Mouse (Mus musculus) gonadal fat pad, adult 2 months (tissue): ENCODE results near the gene Olfr775. TPM values are rescaled to one million over a fixed set of nuclear protein-coding genes. Genes with fewer than 3 reads are reported as not detected.

Experiments used
- DNase-seq: peaks from one replicate; pipeline ENCODE4 v3.0.0-alpha.2; 2012; ENCODE audit warnings: low read depth
- polyA plus RNA-seq: library from polyadenylated mRNA; depleted of rRNA; stranded (reverse); fragments of >200 nt; gene quantifications from 2 replicates; pipeline ENCODE4 v1.2.3, GENCODE M21; 2012; rRNA removed

Gene Olfr775
- polyA plus RNA-seq: not detected in 2 replicates

DNA sequence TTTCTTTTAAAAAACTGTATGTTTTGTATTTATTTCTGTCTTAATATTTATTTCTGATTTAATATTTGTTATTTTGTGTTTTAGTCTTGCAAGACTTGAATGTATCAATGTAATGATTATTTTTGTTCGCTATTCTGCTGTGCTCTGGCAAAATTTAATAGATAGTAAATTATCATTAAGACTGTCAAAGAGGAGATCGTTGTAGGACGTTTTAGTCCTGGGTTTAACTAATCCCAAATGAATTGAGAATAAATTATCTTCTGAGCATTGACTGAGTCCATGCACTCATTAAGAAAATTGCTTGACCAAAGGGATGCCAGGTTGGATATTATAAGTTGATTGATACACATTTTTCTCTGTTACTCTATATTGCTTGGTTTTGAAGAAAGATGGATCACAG is at the start of gene Olfr775:
TSS of gene Olfr775 (plus strand) at position 301 of the 400 bp plus-strand sequence.
- DNase-seq: no peak

DNA sequence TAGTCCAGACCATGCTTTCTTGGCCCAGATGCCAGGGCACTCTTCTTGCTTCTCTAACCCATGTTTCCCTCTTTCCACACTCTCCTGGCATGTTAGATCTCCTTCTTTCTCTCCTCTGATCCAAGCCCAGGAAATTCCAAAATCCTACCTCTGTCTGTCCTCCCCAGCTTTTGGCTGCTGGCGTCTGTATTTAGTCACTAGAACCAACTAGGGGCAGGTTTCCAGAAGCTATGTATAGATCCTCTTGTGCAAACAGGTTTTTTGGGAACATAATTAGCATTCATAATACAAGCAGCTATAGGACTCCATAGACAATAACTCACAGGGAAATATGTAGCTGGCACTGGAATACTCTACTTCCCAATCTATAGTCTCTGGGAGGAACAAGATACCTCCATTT is 17.5 kb upstream of the Olfr775 start:
- DNase-seq: no peak

GRCm38 (mm10) chr10:129235904-129236303 is 12.3 kb upstream of the Olfr775 start, which contains the start of gene Olfr774:
Olfr774 (plus strand) TSS chr10:129236204.
- DNase-seq: no peak

- DNase-seq: no peak
Measured at GRCm38 (mm10) chr10:129258827-129259226, 10.6 kb downstream of the Olfr775 start, which contains the start of gene Olfr776. Olfr776 (plus strand) TSS chr10:129259127.

GRCm38 (mm10) chr10:129271081-129271535 is 22.9 kb downstream of the Olfr775 start, which contains the start of gene Olfr777:
Olfr777 (minus strand) TSS chr10:129271485.
- no peak for DNase-seq

Other genes starting within 250 kb of the Olfr775 start
- gene Olfr763, start 237.6 kb upstream of the Olfr775 start, polyA plus RNA-seq: not detected in 2 replicates
- not detected in 2 replicates for gene Olfr764-ps1, start 208.5 kb upstream of the Olfr775 start, polyA plus RNA-seq
- not detected in 2 replicates for gene Olfr765, start 198.4 kb upstream of the Olfr775 start, polyA plus RNA-seq
- not detected in 2 replicates for gene Olfr766-ps1, start 179.4 kb upstream of the Olfr775 start, polyA plus RNA-seq
- not detected in 2 replicates for gene Olfr767, start 165.5 kb upstream of the Olfr775 start, polyA plus RNA-seq
- gene Olfr768, start 149.0 kb upstream of the Olfr775 start, polyA plus RNA-seq: not detected in 2 replicates
- not detected in 2 replicates for gene Olfr769, start 130.6 kb upstream of the Olfr775 start, polyA plus RNA-seq
- not detected in 2 replicates for gene Olfr770, start 109.4 kb upstream of the Olfr775 start, polyA plus RNA-seq
- gene Olfr771, start 83.7 kb upstream of the Olfr775 start, polyA plus RNA-seq: not detected in 2 replicates
- gene Olfr772, start 70.5 kb upstream of the Olfr775 start, polyA plus RNA-seq: not detected in 2 replicates
- not detected in 2 replicates for gene Olfr773, start 61.0 kb upstream of the Olfr775 start, polyA plus RNA-seq
- not detected in 2 replicates for gene Olfr774, start 12.2 kb upstream of the Olfr775 start, polyA plus RNA-seq
- gene Olfr776, start 10.7 kb downstream of the Olfr775 start, polyA plus RNA-seq: not detected in 2 replicates
- not detected in 2 replicates for gene Olfr777, start 23.1 kb downstream of the Olfr775 start, polyA plus RNA-seq
- not detected in 2 replicates for gene Olfr780, start 69.7 kb downstream of the Olfr775 start, polyA plus RNA-seq
- gene Olfr781, start 80.4 kb downstream of the Olfr775 start, polyA plus RNA-seq: not detected in 2 replicates
- gene Olfr782, start 100.4 kb downstream of the Olfr775 start, polyA plus RNA-seq: not detected in 2 replicates
- 0.03 and 0.05 TPM in 2 replicates for gene Olfr784, start 135.7 kb downstream of the Olfr775 start, polyA plus RNA-seq
- not detected in 2 replicates for gene Olfr785, start 157.0 kb downstream of the Olfr775 start, polyA plus RNA-seq
- gene Olfr786, start 178.9 kb downstream of the Olfr775 start, polyA plus RNA-seq: not detected in 2 replicates
- not detected in 2 replicates for gene Olfr787, start 213.4 kb downstream of the Olfr775 start, polyA plus RNA-seq
- not detected in 2 replicates for gene Olfr788, start 222.6 kb downstream of the Olfr775 start, polyA plus RNA-seq
- gene Olfr789, start 236.3 kb downstream of the Olfr775 start, polyA plus RNA-seq: not detected in 2 replicates